Mouse (Mus musculus) cerebellum, adult 18-20 months (tissue): ENCODE results near the gene Slc4a1.
A peak's percentile ranks its signal among the peaks of the same experiment; 100 is the strongest.

Experiments used
- DNase-seq, 2 experiments: peaks; one replicate each; pipeline ENCODE4 v3.0.0; 2021

Gene Slc4a1

DNA sequence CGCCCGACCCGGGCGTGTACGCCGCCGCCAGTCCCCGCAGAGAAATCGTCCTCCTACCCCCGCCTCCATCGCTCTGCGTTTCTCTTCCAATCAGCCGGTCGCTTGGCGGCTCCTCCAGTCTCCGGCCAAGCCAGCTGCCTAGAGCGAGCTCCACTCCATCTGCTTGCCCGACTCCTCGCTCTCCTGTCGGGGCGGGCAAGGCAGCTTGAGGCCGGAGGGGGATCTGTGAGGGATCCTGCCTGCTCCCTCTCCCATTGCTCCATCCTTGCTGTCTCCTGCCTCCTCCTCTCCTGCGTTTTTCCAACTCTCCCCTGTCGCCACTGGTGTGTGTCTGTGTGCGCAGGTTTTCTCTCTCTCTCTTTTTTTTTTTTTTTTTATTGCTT, 46.6 kb downstream of the Slc4a1 start, which contains the start of gene Ubtf:
Ubtf (minus strand) TSS at position 333 of the 383 bp plus-strand sequence.
- DNase-seq, result peak; percentile 90 to 93

DNA sequence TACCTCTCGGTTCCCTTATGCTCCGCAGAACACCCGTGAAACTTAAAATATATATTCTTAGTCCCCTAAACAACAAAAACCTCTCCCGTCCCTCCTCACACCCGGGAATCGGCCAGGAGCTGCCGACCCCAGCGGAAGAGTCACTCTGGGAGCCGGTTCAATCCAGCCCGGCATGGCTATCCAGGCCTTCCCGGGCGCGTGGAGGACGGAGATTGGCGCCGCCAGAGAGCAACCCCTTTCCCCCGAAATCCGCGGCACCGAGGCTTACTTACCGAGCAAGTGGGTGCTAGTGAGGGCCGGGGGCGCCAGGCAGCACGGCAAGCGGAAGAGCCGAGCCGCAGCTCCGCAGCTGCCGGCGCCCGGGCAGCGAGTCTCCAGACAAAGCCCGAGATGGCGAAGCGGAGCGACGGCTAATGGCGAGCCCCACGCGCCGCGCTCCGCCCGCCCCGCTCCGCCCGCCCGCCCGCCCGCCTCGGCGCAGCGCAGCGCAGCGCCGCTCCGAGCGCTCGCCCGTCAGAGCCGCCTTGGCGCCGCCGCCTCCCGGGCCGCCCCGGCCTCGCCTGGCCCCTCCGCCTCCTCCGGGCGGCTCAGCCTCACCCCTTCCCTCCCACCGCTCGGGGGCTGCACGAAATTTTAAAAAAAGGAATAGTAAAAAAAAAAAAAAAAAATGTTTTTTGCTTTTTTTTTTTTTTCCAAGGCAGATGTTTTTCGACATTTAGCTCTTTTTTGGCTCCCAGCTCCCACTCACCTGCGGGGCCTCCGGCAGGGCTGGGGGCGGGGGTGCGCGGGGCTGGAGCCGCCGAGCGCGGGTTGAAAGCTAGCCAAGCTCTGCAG, 47.2 kb downstream of the Slc4a1 start:
- peak; percentile 49 to 75 for DNase-seq

DNA sequence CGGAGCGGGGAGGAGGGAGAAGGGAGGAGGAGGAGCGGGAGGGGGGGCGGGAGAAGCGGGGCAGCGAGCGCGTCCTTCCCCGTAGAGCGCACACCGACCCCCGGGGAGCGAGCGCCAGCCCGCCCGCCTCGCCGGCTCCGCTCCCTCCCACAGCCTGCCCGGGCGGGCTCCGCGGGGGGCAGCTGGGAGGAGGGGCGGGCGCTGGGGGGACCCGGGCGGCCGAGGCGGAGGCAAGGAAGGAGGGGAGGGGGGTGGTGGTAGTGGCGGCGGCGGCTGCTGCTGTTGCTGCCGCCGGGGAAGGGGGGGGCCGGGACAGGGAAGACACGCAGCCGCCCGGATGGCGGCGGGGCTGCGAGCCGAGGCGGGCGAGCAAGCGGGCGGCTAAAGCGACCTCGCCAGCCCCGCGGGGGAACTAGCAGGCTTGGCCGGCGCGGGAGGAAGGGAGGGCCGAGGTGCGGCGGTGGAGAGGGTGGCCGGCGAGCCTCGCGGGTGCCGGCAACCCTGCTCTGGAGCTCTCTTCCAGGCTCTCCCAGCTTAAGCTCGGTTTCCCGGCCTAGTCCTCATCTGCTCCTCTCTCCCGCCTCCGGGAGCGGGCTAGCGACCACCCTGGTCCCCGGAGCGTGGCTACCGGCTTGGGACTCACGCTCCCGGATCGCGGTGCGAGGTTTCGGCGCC, 48.0 kb downstream of the Slc4a1 start:
- DNase-seq, result peak; percentile 61 to 81

DNA sequence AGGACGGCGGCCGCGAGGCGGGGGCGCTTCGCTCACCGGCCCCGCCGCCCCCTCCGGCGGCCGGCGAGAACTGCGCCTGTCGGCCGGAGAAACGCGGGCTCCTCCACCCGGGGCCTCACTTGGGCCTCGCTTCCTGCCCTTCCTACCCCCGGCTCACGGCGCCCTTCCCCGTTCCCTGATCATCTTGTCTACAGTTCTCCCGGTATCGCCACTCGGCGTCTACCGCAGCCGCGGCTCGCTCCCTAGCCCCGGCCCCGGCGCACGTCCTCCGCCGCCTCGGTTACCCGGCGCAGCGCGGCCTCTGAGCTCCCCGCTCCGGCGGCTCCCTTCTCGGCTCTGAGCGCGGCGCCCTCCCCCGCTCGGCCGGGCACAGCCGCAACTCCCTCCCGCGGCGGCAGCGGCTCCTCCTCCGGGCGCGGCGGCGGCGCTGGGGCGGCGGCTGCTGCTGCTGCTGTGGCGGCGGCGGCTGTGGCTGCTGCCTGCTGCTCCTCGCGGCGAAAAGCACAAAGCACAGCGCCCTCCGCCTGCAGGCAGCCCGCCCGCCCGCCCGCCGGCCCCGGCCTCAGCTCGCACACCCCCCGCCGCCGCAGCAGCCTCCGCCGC, 48.6 kb downstream of the Slc4a1 start:
- peak; percentile 55 to 80 for DNase-seq

DNA sequence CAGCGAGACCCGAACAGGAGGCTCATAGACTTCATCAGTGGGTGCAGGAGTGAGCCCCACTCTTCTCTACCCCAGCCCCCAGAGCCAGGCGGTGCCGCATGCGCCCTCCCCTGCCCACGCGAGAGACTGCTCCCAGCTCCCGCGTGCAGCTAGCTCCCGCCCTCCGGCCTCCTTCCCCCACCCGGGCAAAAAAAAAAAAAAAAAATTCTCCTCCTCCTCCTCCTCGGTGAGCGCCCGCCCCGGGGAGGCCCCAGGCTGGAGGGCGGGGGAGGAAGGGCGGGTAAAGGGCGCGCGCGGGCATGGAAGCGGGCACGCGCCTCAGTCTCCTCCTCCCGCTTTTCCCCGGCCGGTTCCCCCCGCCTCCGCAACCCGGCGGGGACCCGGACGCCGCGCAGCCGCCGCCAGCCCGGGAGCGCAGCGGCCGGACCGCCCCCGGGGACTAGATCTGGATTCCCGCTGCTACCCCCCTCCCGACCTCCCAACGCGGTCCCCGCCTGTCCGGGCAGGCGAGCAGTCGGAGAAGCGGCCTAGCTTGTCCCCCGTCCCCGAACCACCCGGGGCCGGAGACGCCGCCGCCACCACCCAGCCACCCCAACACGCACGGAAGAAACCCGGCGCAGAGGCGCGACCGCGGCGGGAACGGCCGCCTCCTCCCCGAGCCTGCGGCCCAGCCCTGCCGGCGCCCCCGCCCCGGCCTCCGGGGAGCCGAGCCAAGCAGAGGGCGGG, 49.3 kb downstream of the Slc4a1 start:
- DNase-seq, result peak; percentile 84 to 92

DNA sequence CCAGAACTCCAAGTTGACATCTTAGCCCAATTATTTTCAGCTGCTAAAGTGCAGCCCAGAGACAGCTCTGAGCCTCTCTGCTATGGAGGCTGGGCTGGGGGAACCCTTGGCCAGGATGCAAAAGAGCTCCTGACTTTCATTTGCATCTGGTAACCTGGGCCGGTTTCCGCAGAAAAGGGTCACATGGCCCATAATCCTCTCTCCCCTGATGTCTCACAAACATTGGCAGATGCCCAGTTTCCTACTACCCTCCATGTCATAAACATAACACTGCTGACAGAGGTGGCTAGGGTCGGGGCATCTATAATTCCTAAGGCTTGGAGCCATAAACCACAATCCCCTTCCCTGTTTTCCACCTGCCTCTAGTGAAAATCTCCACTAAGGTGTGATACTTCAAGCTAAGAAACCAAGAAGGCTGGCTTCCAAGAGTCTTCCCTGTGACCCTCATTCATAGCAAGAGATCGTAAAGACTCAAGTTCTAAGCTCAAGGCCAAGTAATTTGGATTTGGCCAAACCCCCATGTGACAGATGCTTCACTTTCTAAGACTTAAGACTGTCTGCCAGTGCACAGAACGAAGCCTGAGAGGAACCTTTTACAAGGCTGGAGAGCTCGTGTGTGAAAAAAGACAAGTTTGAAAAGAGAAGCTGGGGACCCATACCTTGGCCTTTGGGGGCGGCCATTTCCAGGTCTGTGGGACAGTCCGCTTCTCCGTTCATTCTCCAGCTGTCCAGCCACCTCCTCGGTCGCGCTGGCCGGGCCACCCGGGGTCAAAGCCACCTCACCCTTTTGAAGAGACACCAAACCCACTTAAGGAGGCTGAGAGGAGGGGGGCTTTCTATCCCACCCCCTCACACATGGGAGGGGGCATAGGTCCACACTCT, 50.1 kb downstream of the Slc4a1 start:
- DNase-seq, result no peak

DNA sequence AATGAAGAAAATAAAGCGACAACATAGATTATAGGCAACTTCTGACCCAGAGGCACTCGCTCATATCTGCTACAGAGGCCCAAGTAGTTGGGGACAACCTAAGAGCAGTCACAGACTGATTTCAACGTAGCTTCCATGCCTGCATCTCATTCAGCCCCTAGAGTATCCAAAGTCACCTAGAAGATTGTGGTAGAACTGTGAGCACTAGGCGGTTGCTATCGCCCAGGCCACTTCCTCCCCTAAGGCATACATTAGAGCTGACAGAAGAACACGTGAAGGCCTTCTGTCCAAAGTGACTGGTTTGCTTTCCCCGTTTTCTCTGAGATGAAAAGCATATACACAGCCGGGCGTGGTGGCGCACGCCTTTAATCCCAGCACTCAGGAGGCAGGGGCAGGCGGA, 51.7 kb downstream of the Slc4a1 start:
- no peak for DNase-seq

DNA sequence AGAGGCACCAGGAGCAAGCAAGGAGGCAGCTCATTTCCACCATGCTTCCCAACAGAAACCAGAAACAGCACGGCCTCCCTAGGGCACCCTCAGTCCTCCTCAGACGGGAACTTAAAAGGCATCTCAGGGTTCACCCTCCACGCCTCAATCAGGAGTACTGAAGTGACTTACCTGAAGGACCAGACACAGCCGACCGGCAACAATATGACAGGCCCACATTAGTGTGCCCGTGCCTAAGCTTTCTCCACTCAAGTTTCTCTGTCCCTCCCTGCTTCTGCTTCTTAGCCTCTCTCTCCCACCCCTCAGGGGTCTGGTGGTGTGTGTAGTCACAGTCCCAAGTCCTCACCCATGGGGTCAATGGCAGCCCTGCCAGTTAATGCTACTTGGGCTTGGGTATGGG, 53.4 kb downstream of the Slc4a1 start:
- DNase-seq, result no peak

DNA sequence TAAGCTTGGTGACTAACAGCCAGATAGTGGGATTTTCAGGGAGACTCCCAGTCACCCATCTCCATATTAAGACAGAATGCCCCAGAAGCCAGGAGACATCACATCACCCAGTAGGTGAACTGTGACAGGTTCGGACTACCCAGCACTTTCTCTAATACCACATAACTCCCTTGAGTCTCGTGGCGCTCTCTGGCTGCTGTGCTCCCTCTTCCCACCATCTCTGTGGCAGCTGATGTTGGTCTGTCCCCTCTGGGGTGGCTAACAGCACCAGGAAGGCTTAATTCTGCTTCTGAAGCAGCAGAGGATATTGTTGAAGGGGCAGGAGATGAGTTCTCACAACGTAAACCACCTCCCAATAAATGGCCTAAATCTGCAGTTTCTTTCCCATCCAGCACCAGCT, 54.0 kb downstream of the Slc4a1 start:
- DNase-seq, result no peak

DNA sequence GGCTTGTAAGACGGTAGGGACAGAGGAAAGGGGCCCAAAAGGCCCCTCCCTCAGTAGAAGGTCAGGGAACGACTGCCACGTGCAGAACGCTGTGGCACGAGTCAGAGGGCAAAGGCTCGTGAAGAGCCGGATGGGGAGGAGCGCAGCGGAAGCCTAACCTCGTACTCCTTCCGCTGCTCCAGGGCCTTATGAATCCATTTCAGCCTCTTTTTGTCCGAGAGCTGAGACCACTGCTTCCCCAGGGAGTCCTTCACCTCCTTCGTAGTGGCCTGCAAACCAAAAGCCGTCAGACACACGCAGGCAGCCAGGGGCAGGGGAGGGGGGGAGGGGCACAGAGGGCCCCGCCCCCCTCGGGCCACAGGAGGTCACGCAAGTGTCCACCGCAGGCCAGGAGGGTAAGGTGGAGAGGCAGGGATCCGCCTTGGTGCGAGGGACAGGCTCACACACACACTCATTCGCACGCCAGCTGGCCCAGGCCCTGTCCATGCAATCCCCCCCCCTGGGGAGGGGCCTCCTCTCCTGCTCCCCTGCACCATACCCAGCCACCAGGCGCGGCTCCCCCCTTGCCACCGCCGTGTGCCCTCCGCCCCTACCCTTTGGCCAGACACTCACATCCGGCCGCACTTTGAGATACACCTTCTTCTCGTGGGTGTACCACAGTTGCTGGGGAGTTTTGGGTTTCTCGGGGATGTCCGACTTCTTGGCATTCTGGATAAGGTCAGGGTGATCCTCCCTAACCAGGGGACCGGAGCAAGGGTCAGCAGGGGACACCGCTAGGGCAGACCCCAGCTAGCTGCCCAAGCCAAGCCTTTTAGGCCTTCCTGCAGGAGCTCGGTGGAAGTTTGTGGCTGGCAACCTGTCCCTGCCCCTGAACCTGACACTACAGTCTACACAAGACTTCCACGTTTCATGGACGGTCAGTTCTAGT, 55.0 kb downstream of the Slc4a1 start:
- no peak for DNase-seq

DNA sequence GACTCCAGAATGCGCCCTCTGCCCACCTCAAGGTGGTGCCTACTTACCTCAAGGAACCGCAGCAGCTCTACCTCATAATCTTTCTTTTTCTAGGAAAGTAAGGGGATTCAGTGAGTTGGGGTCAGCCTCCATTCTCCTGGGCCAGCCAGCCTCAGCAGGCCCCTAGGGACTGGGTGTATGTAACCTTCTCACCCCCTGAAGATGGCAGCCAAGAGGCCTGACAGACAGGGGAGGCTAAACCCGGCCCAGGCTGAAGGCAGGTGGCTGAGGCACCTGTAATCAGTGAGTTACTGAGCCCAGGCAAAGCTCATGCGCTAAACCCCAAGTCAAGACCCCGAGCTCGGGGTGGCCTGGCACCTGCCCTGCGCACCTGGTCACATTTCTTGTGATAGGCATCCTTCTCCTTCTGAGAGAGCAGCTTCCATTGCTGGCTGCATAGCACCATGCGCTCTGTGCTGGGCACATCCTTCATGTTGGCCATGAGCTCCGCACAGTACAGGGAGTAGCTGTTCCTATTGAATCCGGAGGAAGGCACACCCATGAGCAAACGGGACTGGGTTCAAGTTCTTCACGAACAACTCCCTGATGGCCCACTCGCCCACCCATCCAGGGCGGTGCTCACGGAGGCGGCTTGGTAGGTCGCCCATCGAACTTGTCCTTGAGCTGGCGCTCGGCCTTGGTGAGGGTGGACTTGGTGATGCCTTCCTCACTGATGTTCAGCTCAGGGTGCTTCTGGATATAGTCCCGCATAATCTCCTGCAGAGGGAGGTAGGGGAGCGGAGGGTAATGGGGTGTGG, 56.0 kb downstream of the Slc4a1 start:
- peak in 1 of 2 experiments; percentile 12 for DNase-seq

DNA sequence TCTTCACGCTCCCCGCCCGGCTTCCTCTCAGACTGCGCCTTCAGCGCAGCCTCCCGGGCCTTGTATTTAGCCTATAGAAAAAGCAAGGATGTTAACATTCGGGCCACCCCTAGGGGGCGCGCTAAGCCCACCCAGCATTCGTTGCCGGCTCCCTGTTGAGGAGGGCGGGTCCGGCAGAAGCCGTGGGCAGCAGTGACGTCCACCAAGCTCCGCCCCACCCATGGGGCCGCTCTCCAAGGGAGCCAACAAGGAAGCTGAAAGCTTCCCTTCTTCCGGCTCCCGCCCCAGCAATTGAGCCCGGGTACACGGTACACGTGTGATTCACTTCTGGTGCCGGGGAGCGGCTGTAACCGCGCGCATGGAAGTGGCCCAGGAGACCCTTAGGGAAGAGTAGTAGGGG, 57.0 kb downstream of the Slc4a1 start:
- DNase-seq, result peak; percentile 93 to 96

DNA sequence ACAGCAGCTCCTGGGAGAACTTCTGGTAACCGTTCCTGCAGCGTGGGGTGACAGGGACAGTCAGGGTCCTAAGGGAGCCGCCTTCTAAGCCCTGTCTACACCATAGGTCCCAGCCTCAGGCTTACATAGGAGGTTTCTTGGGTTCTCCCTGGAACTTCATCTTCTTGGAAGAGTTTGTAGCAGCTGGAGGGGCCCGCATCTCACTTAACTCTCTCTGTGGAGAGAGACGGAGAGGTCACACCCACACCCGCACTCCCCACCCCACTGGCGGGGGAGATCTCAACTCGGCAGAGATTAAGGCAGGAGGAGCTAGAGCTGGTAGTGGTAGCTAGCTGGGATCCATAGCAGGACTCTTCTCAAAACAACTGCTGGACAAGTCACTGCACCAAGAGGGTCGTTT, 57.9 kb downstream of the Slc4a1 start:
- no peak for DNase-seq

DNA sequence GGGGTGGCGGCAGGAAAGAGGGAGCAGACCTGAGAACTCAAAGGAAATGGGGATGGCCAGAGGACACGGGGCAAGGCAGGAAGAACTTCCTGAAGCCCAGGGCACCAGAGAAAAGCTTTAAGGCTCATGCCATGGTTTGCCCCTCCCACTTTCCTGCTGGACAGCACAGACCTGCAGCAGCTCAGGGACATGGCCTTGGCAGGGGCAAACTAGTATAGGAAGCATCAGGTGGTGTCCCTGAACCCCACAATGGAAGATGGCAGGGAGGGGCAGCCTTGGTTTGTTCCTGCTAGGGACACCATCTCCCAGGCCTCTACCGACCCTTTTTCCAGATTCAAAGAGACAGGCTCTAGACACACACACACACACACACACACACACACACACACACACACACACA, 60.6 kb downstream of the Slc4a1 start:
- no peak for DNase-seq

DNA sequence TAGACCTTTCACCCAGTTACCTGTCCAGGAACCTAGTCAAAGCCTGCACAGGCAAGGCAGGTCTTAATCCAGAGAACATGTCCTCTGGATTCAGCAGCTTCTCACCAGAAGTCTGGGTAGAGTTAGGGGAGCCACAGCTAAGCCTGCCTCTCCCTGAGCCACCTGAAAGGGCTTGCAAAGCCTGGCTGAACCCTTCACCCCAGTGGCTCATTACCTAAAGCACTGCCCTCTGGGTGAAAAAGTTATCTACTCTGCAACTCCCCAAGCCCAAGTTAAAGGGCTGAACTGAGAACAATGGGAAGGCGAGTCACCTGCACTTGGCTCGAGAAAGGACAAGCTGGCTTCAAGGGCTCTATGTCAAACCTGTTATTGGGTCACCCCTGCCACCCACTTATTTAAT, 61.9 kb downstream of the Slc4a1 start:
- DNase-seq, result no peak

DNA sequence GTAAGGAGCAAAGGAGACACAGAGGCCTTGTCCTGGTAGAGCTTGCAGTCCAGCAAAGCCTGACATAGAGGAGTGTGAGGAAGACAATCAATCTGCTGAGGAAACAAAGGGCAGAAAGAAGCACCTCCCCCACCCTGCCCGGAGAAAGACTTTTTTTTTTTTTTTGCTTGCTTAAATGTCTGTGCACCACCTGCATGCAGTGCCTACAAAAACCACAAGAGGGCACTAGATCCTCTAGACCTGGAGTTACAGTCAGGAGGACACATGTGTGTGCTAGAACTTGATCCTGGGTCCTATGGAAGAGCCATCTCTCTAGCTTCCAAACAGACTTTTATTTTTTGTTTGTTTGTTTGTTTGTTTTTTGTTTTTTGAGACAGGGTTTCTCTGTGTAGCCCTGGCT, 66.2 kb downstream of the Slc4a1 start:
- peak; percentile 52 to 57 for DNase-seq
